Mouse (Mus musculus) limb, embryonic 14.5 days (tissue): ENCODE data around the gene Hagh. TPM values are rescaled to one million over a fixed set of nuclear protein-coding genes. Genes with fewer than 3 reads are reported as not detected.

Source experiments
- ATAC-seq: fragments of 200-750 bp; cut with Nextera tagmentation; 2 replicates; pipeline ENCODE4 v1.8.0; 2017; ENCODE audit warnings: low read depth, moderate number of reproducible peaks, moderate TSS enrichment; ENCODE audit not compliant: low FRiP score
- DNase-seq: peaks from one replicate; pipeline ENCODE4 v3.0.0-alpha.2; 2015; ENCODE audit warnings: low spot score
- H3K27ac ChIP-seq: fragments of 300-500 bp; sonication (generic); replicated peaks from 2 replicates; pipeline ENCODE4 v1.5.1; 2014; ENCODE audit warnings: low read depth, mild to moderate bottlenecking, low read length, moderate library complexity, mixed read lengths
- H3K27me3 ChIP-seq: fragments of 300-500 bp; sonication (generic); 2 replicates; pipeline ENCODE4 v1.6.1; 2014; ENCODE audit warnings: low read length, mixed read lengths; ENCODE audit not compliant: control insufficient read depth, insufficient read depth
- H3K36me3 ChIP-seq: fragments of 300-500 bp; sonication (generic); 2 replicates; pipeline ENCODE4 v1.6.1; 2014; ENCODE audit warnings: mild to moderate bottlenecking, low read length, moderate library complexity, mixed read lengths; ENCODE audit not compliant: control insufficient read depth, insufficient read depth
- H3K4me1 ChIP-seq: fragments of 300-500 bp; sonication (generic); 2 replicates; pipeline ENCODE4 v1.6.1; 2014; ENCODE audit warnings: antibody characterized with exemption, low read length, mixed read lengths; ENCODE audit not compliant: control insufficient read depth, insufficient read depth
- H3K4me2 ChIP-seq: fragments of 300-500 bp; sonication (generic); replicated peaks from 2 replicates; pipeline ENCODE4 v1.6.1; 2014; ENCODE audit warnings: low read depth, mild to moderate bottlenecking, low read length, moderate library complexity; ENCODE audit not compliant: severe bottlenecking
- H3K4me3 ChIP-seq: fragments of 300-500 bp; sonication (generic); replicated peaks from 2 replicates; pipeline ENCODE4 v1.5.1; 2014; ENCODE audit warnings: low read length
- H3K9ac ChIP-seq: fragments of 300-500 bp; sonication (generic); 2 replicates; pipeline ENCODE4 v1.6.1; 2014; ENCODE audit warnings: mild to moderate bottlenecking, low read depth, low read length, moderate library complexity; ENCODE audit not compliant: severe bottlenecking
- H3K9me3 ChIP-seq: fragments of 300-500 bp; sonication (generic); 2 replicates; pipeline ENCODE4 v1.6.1; 2016; ENCODE audit warnings: low read length; ENCODE audit not compliant: control insufficient read depth
- POLR2A ChIP-seq: fragments of 200-500 bp; IDR thresholded peaks from 2 replicates; pipeline ENCODE4 v1.8.0; 2012; ENCODE audit warnings: inconsistent platforms, mild to moderate bottlenecking, moderate library complexity, borderline replicate concordance; ENCODE audit not compliant: insufficient read depth, insufficient read length; ENCODE audit errors: extremely low read depth
- whole genome bisulfite sequencing: fragments of 180-500 bp; shearing (Covaris S2); extraction: QIAGEN DNeasy Blood & Tissue Kit; methylation state at CpG from one replicate; pipeline ENCODE4 v1.1.7; 2014; 5-methylcytosine and 5-hydroxymethylcytosine counted together
- polyA plus RNA-seq, 2 experiments: library from polyadenylated mRNA; depleted of rRNA in 1 of 2; stranded (reverse) in 1 of 2; unstranded in 1 of 2; fragments of >200 nt; fragmentation: Nextera tagmentation in 1 of 2; extraction: Ambion mirVana in 1 of 2; gene quantifications; 2 replicates each; pipeline versions ENCODE4 v1.2.1 to v1.2.3; 2012 to 2014

Gene Hagh
- polyA plus RNA-seq, 2 experiments, result 25.7 to 35.4 TPM

- no peak for TF ChIP-seq POLR2A
- peak within 1 kb of the TSS; percentile 70 for H3K4me3 ChIP-seq
- H3K27ac ChIP-seq, result peak within 1 kb of the TSS; percentile 68
- H3K27me3 ChIP-seq, result no peaks in the 10 kb centered on the region
- ATAC-seq (peak; percentile 79), DNase-seq (peak; percentile 83)
- peak within 1 kb of the TSS; percentile 98 for H3K4me2 ChIP-seq
- H3K4me1 ChIP-seq, result peaks cover 22% of the 10 kb centered on the region
- H3K36me3 ChIP-seq, result peaks cover 72% of the 10 kb centered on the region
- peak within 1 kb of the TSS; percentile 86 for H3K9ac ChIP-seq
- WGBS, result under 1% methylated on average over 52 of the region's 62 CpGs
- H3K9me3 ChIP-seq, result no peaks in the 10 kb centered on the region
Observed at GRCm38 (mm10) chr17:24894995-24895547, 55.1 kb downstream of the Hagh start, which contains the start of the genes Eme2 and Mrps34. TSS of gene Eme2 (minus strand) at chr17:24895087. TSS of gene Mrps34 (plus strand) at chr17:24895116.

GRCm38 (mm10) chr17:24895571-24896240, 55.8 kb downstream of the Hagh start:
- H3K9me3 ChIP-seq, result no peaks in the 10 kb centered on the region
- DNase-seq (no peak), ATAC-seq (no peak)
- peaks cover 22% of the 10 kb centered on the region for H3K4me1 ChIP-seq
- H3K27me3 ChIP-seq, result no peaks in the 10 kb centered on the region
- 13% methylated on average over 23 of the region's 23 CpGs for WGBS
- H3K27ac ChIP-seq, result peak overlapping the region; percentile 68
- peaks cover 72% of the 10 kb centered on the region for H3K36me3 ChIP-seq
- peak overlapping the region; percentile 98 for H3K4me2 ChIP-seq
- TF ChIP-seq POLR2A, result no peak
- peak overlapping the region; percentile 70 for H3K4me3 ChIP-seq
- peak overlapping the region; percentile 86 for H3K9ac ChIP-seq

- WGBS, result 5% methylated on average over 46 of the region's 50 CpGs
- TF ChIP-seq POLR2A, result no peak
- H3K4me3 ChIP-seq, result peak within 1 kb of the TSS; percentile 70
Observed at GRCm38 (mm10) chr17:24896241-24896992, 56.5 kb downstream of the Hagh start, which contains the start of gene Nme3. TSS of gene Nme3 (plus strand) at chr17:24896500.

DNA sequence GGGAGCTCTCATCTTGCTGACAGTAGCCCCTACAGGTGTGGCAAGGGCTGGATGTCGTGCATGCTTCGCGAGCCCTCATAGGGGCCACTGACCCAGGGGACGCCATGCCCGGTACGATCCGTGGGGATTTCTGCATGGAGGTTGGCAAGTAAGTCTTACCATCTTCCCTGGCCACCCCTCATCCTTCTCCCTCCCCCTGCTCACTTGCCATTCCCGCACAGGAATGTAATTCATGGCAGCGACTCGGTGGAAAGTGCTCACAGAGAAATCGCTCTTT, 57.0 kb downstream of the Hagh start:
- peak overlapping the region; percentile 68 for H3K9ac ChIP-seq
- no peaks in the 10 kb centered on the region for H3K27me3 ChIP-seq
- H3K4me1 ChIP-seq, result peaks cover 22% of the 10 kb centered on the region
- DNase-seq, result no peak
- WGBS, result 47% methylated on average over 11 of the region's 11 CpGs
- peak overlapping the region; percentile 98 for H3K4me2 ChIP-seq
- peaks cover 72% of the 10 kb centered on the region for H3K36me3 ChIP-seq
- TF ChIP-seq POLR2A, result no peak
- peak overlapping the region; percentile 70 for H3K4me3 ChIP-seq
- no peaks in the 10 kb centered on the region for H3K9me3 ChIP-seq
- ATAC-seq, result no peak
- H3K27ac ChIP-seq, result no peak overlapping the region

More at GRCm38 (mm10) chr17:24896241-24896992, 56.5 kb downstream of the Hagh start, which contains the start of gene Nme3:
- peaks cover 22% of the 10 kb centered on the region for H3K4me1 ChIP-seq
- no peaks in the 10 kb centered on the region for H3K27me3 ChIP-seq
- peak within 1 kb of the TSS; percentile 98 for H3K4me2 ChIP-seq
- H3K9me3 ChIP-seq, result no peaks in the 10 kb centered on the region
- ATAC-seq (peak; percentile 46), DNase-seq (peak; percentile 63)
- peak within 1 kb of the TSS; percentile 86 for H3K9ac ChIP-seq
- peak within 1 kb of the TSS; percentile 68 for H3K27ac ChIP-seq
- H3K36me3 ChIP-seq, result peaks cover 72% of the 10 kb centered on the region

DNA sequence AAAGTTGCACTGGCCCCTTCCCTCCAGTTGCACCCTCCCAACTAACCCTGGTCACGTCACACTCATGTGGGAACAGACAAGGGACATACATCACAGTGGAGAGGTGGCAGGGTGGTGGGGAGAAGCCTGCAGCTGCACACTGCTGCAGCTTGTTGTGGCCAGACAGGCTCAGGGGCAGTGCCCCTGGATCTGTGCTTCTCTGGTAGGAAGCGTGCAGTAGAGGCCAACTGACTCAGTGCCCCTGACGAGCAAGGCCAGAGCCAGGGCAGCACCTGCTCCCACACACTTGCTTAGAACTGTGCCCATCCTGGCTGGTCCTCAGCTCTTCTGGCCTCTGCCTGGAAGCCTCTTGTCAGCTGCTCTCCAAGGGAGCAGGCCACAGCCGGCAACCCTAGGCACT, 57.7 kb downstream of the Hagh start:
- Histone ChIP-seq H3K27me3 (no peaks in the 10 kb centered on the region), H3K4me2 (0 out of 2 replicates have a peak overlapping the region, but pooled peaks have one; percentile 98), H3K9me3 (no peaks in the 10 kb centered on the region), H3K4me3 (0 out of 2 replicates have a peak overlapping the region, but pooled peaks have one; percentile 2), H3K9ac (no peak overlapping the region), H3K4me1 (peaks cover 22% of the 10 kb centered on the region), H3K36me3 (peaks cover 71% of the 10 kb centered on the region), H3K27ac (no peak overlapping the region)
- no peak for ATAC-seq
- WGBS, result 78% methylated on average over 4 of the region's 4 CpGs
- DNase-seq, result no peak
- no peak for TF ChIP-seq POLR2A
